Mouse (Mus musculus) E14TG2a.4 (cell line): ENCODE measurements at regions not wholly inside any gene's neighbourhood (a gene's known extent, or its start where the extent isn't known, plus 50 kb on each side); places are given as distances from the start of the nearest gene placed in this dataset.

Source experiments
- H3K27me3 ChIP-seq: 2 replicates; pipeline ENCODE4 v1.6.1; 2014; ENCODE audit warnings: low read length, control low read depth; ENCODE audit not compliant: insufficient read depth
- H3K36me3 ChIP-seq: 2 replicates; pipeline ENCODE4 v1.6.1; 2014; ENCODE audit warnings: low read length, control low read depth; ENCODE audit not compliant: insufficient read depth
- H3K4me1 ChIP-seq: replicated peaks from 2 replicates; pipeline ENCODE4 v1.6.1; 2014; ENCODE audit warnings: low read depth, low read length, control low read depth
- H3K4me3 ChIP-seq: replicated peaks from 2 replicates; pipeline ENCODE4 v1.5.1; 2014; ENCODE audit warnings: mild to moderate bottlenecking, low read length
- H3K9me3 ChIP-seq: 2 replicates; pipeline ENCODE4 v1.6.1; 2014; ENCODE audit warnings: low read length, control low read depth
- CTCF ChIP-seq: conservative IDR thresholded peaks from 2 replicates; pipeline ENCODE4 v1.5.1; 2014; ENCODE audit warnings: low read length
- NANOG ChIP-seq: IDR thresholded peaks from 2 replicates; pipeline ENCODE4 v1.6.1; 2014; ENCODE audit warnings: borderline replicate concordance, low read length, mixed read lengths
- POU5F1 ChIP-seq: IDR thresholded peaks from 2 replicates; pipeline ENCODE4 v1.6.1; 2014; ENCODE audit warnings: low read length, borderline replicate concordance

- Histone ChIP-seq H3K4me3 (no peak overlapping the region), H3K27me3 (no peaks in the 10 kb centered on the region), H3K4me1 (no peaks in the 10 kb centered on the region), H3K9me3 (no peaks in the 10 kb centered on the region), H3K36me3 (no peaks in the 10 kb centered on the region)
- TF ChIP-seq POU5F1 (no peak), CTCF (no peak), NANOG (no peak)
These were observed 146.3 kb upstream of the Gpc5 start for GRCm38 (mm10) chr14:114945744-114946143.

- TF ChIP-seq CTCF: no peak
- Histone ChIP-seq H3K9me3 (no peaks in the 10 kb centered on the region), H3K36me3 (no peaks in the 10 kb centered on the region), H3K4me1 (no peaks in the 10 kb centered on the region), H3K4me3 (no peak overlapping the region), H3K27me3 (no peaks in the 10 kb centered on the region)
These were observed 145.7 kb upstream of the Gpc5 start for GRCm38 (mm10) chr14:114946321-114946720.

GRCm38 (mm10) chr14:114948341-114949155, 143.5 kb upstream of the Gpc5 start:
- Histone ChIP-seq H3K9me3 (no peaks in the 10 kb centered on the region), H3K4me3 (no peak overlapping the region), H3K4me1 (no peaks in the 10 kb centered on the region), H3K27me3 (no peaks in the 10 kb centered on the region), H3K36me3 (no peaks in the 10 kb centered on the region)
- TF ChIP-seq NANOG: no peak
- TF ChIP-seq CTCF: no peak
- TF ChIP-seq POU5F1: no peak

- no peak for TF ChIP-seq CTCF
- no peak for TF ChIP-seq POU5F1
- TF ChIP-seq NANOG: no peak
- no peak overlapping the region for H3K4me3 ChIP-seq
- H3K9me3 ChIP-seq: no peaks in the 10 kb centered on the region
These were observed 142.9 kb upstream of the Gpc5 start for GRCm38 (mm10) chr14:114949156-114949496.

GRCm38 (mm10) chr14:114952280-114952679, 139.7 kb upstream of the Gpc5 start:
- Histone ChIP-seq H3K4me1 (no peaks in the 10 kb centered on the region), H3K9me3 (no peaks in the 10 kb centered on the region), H3K27me3 (no peaks in the 10 kb centered on the region), H3K36me3 (no peaks in the 10 kb centered on the region), H3K4me3 (no peak overlapping the region)
- TF ChIP-seq NANOG (no peak), POU5F1 (no peak), CTCF (no peak)

More at GRCm38 (mm10) chr14:114949156-114949496, 142.9 kb upstream of the Gpc5 start:
- H3K27me3 ChIP-seq: no peaks in the 10 kb centered on the region
- no peaks in the 10 kb centered on the region for H3K4me1 ChIP-seq
- no peaks in the 10 kb centered on the region for H3K36me3 ChIP-seq

GRCm38 (mm10) chr14:114953070-114953665, 138.8 kb upstream of the Gpc5 start:
- no peaks in the 10 kb centered on the region for H3K36me3 ChIP-seq
- TF ChIP-seq CTCF (no peak), POU5F1 (no peak), NANOG (no peak)

GRCm38 (mm10) chr14:114954287-114954686, 137.7 kb upstream of the Gpc5 start:
- TF ChIP-seq NANOG (no peak), CTCF (no peak), POU5F1 (no peak)
- H3K9me3 ChIP-seq: no peaks in the 10 kb centered on the region
- no peaks in the 10 kb centered on the region for H3K27me3 ChIP-seq
- no peak overlapping the region for H3K4me3 ChIP-seq
- no peaks in the 10 kb centered on the region for H3K36me3 ChIP-seq
- no peaks in the 10 kb centered on the region for H3K4me1 ChIP-seq

More at GRCm38 (mm10) chr14:114953070-114953665, 138.8 kb upstream of the Gpc5 start:
- Histone ChIP-seq H3K4me1 (no peaks in the 10 kb centered on the region), H3K9me3 (no peaks in the 10 kb centered on the region), H3K27me3 (no peaks in the 10 kb centered on the region), H3K4me3 (no peak overlapping the region)

- H3K4me3 ChIP-seq: no peak overlapping the region
- H3K27me3 ChIP-seq: no peaks in the 10 kb centered on the region
- no peaks in the 10 kb centered on the region for H3K4me1 ChIP-seq
- TF ChIP-seq NANOG (no peak), CTCF (no peak), POU5F1 (no peak)
- no peaks in the 10 kb centered on the region for H3K36me3 ChIP-seq
- H3K9me3 ChIP-seq: peaks cover 7% of the 10 kb centered on the region
These were observed 136.4 kb upstream of the Gpc5 start for GRCm38 (mm10) chr14:114955572-114955971.

- TF ChIP-seq CTCF: no peak
- TF ChIP-seq POU5F1: no peak
- TF ChIP-seq NANOG: no peak
These were observed 131.7 kb upstream of the Gpc5 start for GRCm38 (mm10) chr14:114960273-114960672.

More at GRCm38 (mm10) chr14:114960273-114960672, 131.7 kb upstream of the Gpc5 start:
- no peaks in the 10 kb centered on the region for H3K36me3 ChIP-seq
- no peak overlapping the region for H3K4me3 ChIP-seq
- no peaks in the 10 kb centered on the region for H3K27me3 ChIP-seq
- no peaks in the 10 kb centered on the region for H3K4me1 ChIP-seq
- peaks cover 7% of the 10 kb centered on the region for H3K9me3 ChIP-seq
